Mouse (Mus musculus) kidney, adult 2 months (tissue): ENCODE results near the gene 1110032F04Rik.

ENCODE experiments used
- CTCF ChIP-seq: fragments of 200-500 bp; conservative IDR thresholded peaks from 2 replicates; pipeline ENCODE4 v1.5.1; 2011; ENCODE audit warnings: low read depth, mild to moderate bottlenecking, control low read depth, low read length, moderate library complexity, mixed read lengths; ENCODE audit not compliant: insufficient read depth, insufficient read length
- POLR2A ChIP-seq: fragments of 200-500 bp; IDR thresholded peaks from one replicate; pipeline ENCODE4 v1.6.1; 2011; ENCODE audit warnings: low read depth, low read length, control low read depth

- no peak for TF ChIP-seq CTCF
- TF ChIP-seq POLR2A, result no peak
These were observed 21.1 kb upstream of the 1110032F04Rik start for GRCm38 (mm10) chr3:68848323-68848722.
